Mouse (Mus musculus) midbrain, embryonic 14.5 days (tissue): Measurements from ENCODE around the gene Trnp1. TPM values are rescaled to one million over a fixed set of nuclear protein-coding genes. Genes with fewer than 3 reads are reported as not detected.

Source experiments
- ATAC-seq: fragments of 200-750 bp; cut with Nextera tagmentation; 2 replicates; pipeline ENCODE4 v1.8.0; 2017; ENCODE audit warnings: moderate number of reproducible peaks, moderate library complexity; ENCODE audit not compliant: low FRiP score, low TSS enrichment
- DNase-seq: peaks from one replicate; pipeline ENCODE4 v3.0.0-alpha.2; 2015
- H3K27ac ChIP-seq: fragments of 300-500 bp; sonication (generic); replicated peaks from 2 replicates; pipeline ENCODE4 v1.5.1; 2014; ENCODE audit warnings: mild to moderate bottlenecking, low read depth, low read length, moderate library complexity
- H3K27me3 ChIP-seq: fragments of 300-500 bp; sonication (generic); 2 replicates; pipeline ENCODE4 v1.6.1; 2014; ENCODE audit warnings: low read length, control low read depth, mixed read lengths; ENCODE audit not compliant: control insufficient read depth, insufficient read depth
- H3K36me3 ChIP-seq: fragments of 300-500 bp; sonication (generic); 2 replicates; pipeline ENCODE4 v1.6.1; 2014; ENCODE audit warnings: low read length, control low read depth; ENCODE audit not compliant: control insufficient read depth, insufficient read depth
- H3K4me1 ChIP-seq: fragments of 300-500 bp; sonication (generic); 2 replicates; pipeline ENCODE4 v1.6.1; 2014; ENCODE audit warnings: mild to moderate bottlenecking, antibody characterized with exemption, low read length, control low read depth; ENCODE audit not compliant: control insufficient read depth, insufficient read depth
- H3K4me2 ChIP-seq: fragments of 300-500 bp; sonication (generic); 2 replicates; pipeline ENCODE4 v1.6.1; 2014; ENCODE audit warnings: mild to moderate bottlenecking, low read length, moderate library complexity
- H3K4me3 ChIP-seq: fragments of 300-500 bp; sonication (generic); replicated peaks from 2 replicates; pipeline ENCODE4 v1.5.1; 2014; ENCODE audit warnings: low read depth, low read length
- H3K9ac ChIP-seq: fragments of 300-500 bp; sonication (generic); replicated peaks from 2 replicates; pipeline ENCODE4 v1.6.1; 2014; ENCODE audit warnings: mild to moderate bottlenecking, low read length, moderate library complexity
- H3K9me3 ChIP-seq: fragments of 300-500 bp; sonication (generic); 2 replicates; pipeline ENCODE4 v1.6.1; 2016; ENCODE audit warnings: low read length, control low read depth, mixed read lengths; ENCODE audit not compliant: control insufficient read depth
- WGBS: fragments of 180-500 bp; shearing (Covaris S2); extraction: QIAGEN DNeasy Blood & Tissue Kit; methylation state at CpG from one replicate; pipeline ENCODE4 v1.1.7; 2014; 5-methylcytosine and 5-hydroxymethylcytosine counted together
- polyA plus RNA-seq: library from polyadenylated mRNA; unstranded; fragments of >200 nt; fragmentation: Nextera tagmentation; extraction: Ambion mirVana; gene quantifications from 2 replicates; pipeline ENCODE4 v1.2.1, GENCODE M21; 2014

Gene Trnp1
- polyA plus RNA-seq, 1 experiment from 2014 or later, result 5.5 TPM

DNA sequence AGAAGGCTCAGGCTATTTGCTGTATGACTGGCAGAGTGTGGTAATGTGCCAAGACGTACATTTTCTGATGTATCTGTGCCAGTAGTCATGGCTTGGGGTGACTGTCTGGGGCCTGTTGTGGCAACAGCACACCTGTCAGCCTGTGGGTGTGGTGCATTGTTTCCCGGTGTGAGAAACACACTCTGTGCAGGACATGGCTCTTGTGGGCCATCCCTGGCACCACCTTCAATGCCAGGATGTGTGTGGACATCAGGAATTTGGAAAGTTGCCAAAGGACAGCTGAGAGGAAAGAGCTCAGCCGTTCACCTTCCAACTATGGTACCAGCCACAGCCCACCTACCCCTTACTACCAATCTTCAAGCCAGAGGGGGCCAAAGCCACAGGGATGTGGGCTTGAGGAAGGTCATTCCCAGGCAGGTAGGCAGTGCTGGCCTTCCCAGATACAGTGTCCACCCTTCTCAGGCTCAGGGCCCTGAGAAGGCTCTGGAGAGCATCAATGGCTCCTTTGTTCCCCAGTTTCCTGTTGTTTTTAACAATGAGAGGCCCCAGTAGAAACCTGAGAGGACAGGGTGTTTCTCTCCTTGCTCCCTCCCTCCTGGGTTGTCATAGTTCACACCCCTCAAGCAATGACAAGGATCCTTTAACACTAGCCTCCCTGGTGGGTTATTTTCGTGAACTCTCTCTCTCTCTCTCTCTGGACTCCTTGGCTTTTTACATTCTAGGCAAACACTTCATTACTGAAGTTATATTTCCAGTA, 8.7 kb downstream of the Trnp1 start:
- Histone ChIP-seq H3K27me3 (peaks cover 3% of the 10 kb centered on the region; the same call in 1 of the 2 replicates), H3K4me3 (no peak overlapping the region), H3K9ac (no peak overlapping the region), H3K27ac (no peak overlapping the region), H3K4me2 (no peak overlapping the region), H3K36me3 (no peaks in the 10 kb centered on the region), H3K4me1 (peaks cover 4% of the 10 kb centered on the region; the same call in 1 of the 2 replicates), H3K9me3 (no peaks in the 10 kb centered on the region)
- WGBS, result 74% methylated on average over 4 of the region's 4 CpGs
- no peak for DNase-seq
- no peak for ATAC-seq

DNA sequence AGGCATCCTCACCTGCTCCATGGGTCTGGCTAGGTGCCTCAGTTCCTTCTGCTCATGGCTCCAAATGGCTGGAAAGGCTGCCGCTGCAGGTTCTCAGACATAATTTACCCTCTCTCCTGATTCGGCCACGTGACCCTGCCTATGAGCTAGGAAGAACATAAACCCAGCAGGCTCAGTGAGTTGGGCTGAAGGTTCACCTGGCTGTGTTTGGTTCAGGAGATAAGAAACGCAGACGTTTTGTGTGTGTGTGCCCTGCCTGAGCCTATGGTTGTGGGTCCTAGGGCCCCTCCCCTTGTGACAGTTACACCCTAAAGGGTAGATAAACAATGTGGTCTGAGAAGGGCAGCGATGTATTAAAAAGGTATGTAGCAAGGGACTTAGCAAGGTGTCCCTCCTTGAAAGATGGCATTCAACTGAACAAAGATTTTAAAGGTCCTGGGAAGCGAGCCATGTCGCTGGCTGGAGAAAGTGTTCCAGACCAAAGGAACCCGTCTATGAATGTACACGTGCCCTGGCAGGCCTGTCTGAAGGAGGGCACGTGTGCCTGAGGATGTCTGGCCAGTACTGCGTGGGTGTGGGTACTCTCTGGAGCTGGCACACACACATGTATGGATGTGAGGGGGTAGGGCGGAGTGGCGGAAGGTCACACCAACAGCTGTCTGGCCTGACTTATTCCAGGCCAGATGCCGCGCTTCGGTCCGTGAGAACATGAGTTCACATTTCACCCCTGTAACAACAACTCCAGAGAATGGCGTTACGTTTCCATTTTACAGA, 9.5 kb downstream of the Trnp1 start:
- Histone ChIP-seq H3K9ac (no peak overlapping the region), H3K36me3 (no peaks in the 10 kb centered on the region), H3K4me3 (no peak overlapping the region), H3K27me3 (no peaks in the 10 kb centered on the region), H3K27ac (no peak overlapping the region), H3K4me2 (no peak overlapping the region), H3K9me3 (no peaks in the 10 kb centered on the region), H3K4me1 (no peaks in the 10 kb centered on the region)
- 85% methylated on average over 20 of the region's 20 CpGs for whole genome bisulfite sequencing
- DNase-seq (no peak), ATAC-seq (no peak)

DNA sequence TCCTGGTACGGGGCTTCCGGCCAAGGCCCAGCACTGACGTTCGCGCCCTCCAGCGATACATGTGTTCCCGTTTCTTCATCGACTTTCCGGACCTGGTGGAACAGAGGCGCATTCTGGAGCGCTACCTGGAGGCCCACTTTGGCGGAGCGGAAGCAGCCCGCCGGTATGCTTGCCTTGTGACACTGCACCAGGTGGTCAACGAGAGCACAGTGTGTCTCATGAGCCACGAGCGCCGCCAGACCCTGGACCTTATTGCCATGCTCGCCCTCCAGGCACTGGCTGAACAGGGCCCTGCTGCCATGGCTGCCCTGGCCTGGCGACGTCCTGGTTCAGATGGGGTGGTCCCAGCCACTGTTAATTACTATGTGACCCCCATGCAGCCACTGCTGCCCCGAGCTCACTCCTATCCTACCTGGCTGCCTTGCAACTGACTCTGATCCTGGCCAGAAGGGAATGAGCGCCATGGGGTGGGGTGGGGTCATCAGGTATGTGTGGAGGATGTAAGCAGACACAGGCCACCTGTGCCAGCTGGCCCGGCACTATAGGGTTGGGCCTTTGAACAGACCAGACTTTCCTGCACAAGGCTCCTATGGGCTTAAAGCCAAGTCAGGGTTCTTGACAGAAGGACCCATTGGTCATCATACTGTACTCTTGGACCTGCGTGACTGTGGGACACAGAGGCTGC, 11.5 kb downstream of the Trnp1 start:
- Histone ChIP-seq H3K36me3 (no peaks in the 10 kb centered on the region), H3K4me1 (no peaks in the 10 kb centered on the region), H3K27ac (no peak overlapping the region), H3K4me2 (no peak overlapping the region), H3K9ac (no peak overlapping the region), H3K27me3 (0 out of 2 replicates have a peak, but pooled peaks cover under 1% of the 10 kb centered on the region), H3K4me3 (no peak overlapping the region), H3K9me3 (no peaks in the 10 kb centered on the region)
- DNase-seq, result no peak
- WGBS, result 94% methylated on average over 26 of the region's 26 CpGs
- no peak for ATAC-seq

- H3K4me1 ChIP-seq, result no peaks in the 10 kb centered on the region
- no peak for DNase-seq
- no peak for ATAC-seq
- no peak overlapping the region for H3K9ac ChIP-seq
- H3K9me3 ChIP-seq, result no peaks in the 10 kb centered on the region
- peaks cover 9% of the 10 kb centered on the region; the same call in 1 of the 2 replicates for H3K27me3 ChIP-seq
- H3K27ac ChIP-seq, result no peak overlapping the region
- H3K36me3 ChIP-seq, result no peaks in the 10 kb centered on the region
- 91% methylated on average over 28 of the region's 28 CpGs for WGBS
- H3K4me3 ChIP-seq, result no peak overlapping the region
- no peak overlapping the region for H3K4me2 ChIP-seq
Observed at GRCm38 (mm10) chr4:133485691-133486425, 12.5 kb downstream of the Trnp1 start.

GRCm38 (mm10) chr4:133484266-133485025, 13.9 kb downstream of the Trnp1 start:
- H3K36me3 ChIP-seq, result no peaks in the 10 kb centered on the region
- H3K9ac ChIP-seq, result no peak overlapping the region; the same call in 1 of the 2 replicates
- WGBS, result 9% methylated on average over 22 of the region's 22 CpGs
- no peaks in the 10 kb centered on the region for H3K9me3 ChIP-seq
- H3K4me1 ChIP-seq, result 0 out of 2 replicates have a peak, but pooled peaks cover 5% of the 10 kb centered on the region
- no peak overlapping the region for H3K4me2 ChIP-seq
- H3K27ac ChIP-seq, result no peak overlapping the region
- no peak for DNase-seq
- ATAC-seq, result no peak
- H3K4me3 ChIP-seq, result no peak overlapping the region
- H3K27me3 ChIP-seq, result peaks cover 18% of the 10 kb centered on the region

GRCm38 (mm10) chr4:133482479-133482878, 15.9 kb downstream of the Trnp1 start:
- H3K9ac ChIP-seq, result no peak overlapping the region
- ATAC-seq (no peak), DNase-seq (no peak)
- H3K4me3 ChIP-seq, result no peak overlapping the region
- no peak overlapping the region for H3K27ac ChIP-seq
- no peaks in the 10 kb centered on the region for H3K36me3 ChIP-seq
- no peaks in the 10 kb centered on the region for H3K9me3 ChIP-seq
- peaks cover 18% of the 10 kb centered on the region for H3K27me3 ChIP-seq
- WGBS, result 78% methylated on average over 3 of the region's 3 CpGs
- no peak overlapping the region for H3K4me2 ChIP-seq
- H3K4me1 ChIP-seq, result 0 out of 2 replicates have a peak, but pooled peaks cover 5% of the 10 kb centered on the region

- ATAC-seq (no peak), DNase-seq (no peak)
- Histone ChIP-seq H3K27me3 (peaks cover 18% of the 10 kb centered on the region), H3K4me2 (no peak overlapping the region), H3K4me3 (no peak overlapping the region), H3K9ac (no peak overlapping the region), H3K4me1 (0 out of 2 replicates have a peak, but pooled peaks cover 5% of the 10 kb centered on the region), H3K36me3 (no peaks in the 10 kb centered on the region), H3K9me3 (no peaks in the 10 kb centered on the region), H3K27ac (no peak overlapping the region)
- WGBS, result 45% methylated on average over 4 of the region's 4 CpGs
Observed at GRCm38 (mm10) chr4:133481488-133481887, 16.9 kb downstream of the Trnp1 start.
